Mouse (Mus musculus) midbrain, embryonic 16.5 days (tissue): ENCODE data around the gene Aqp1. TPM values are rescaled to one million over a fixed set of nuclear protein-coding genes. Genes with fewer than 3 reads are reported as not detected.

Experiments
- ATAC-seq: fragments of 200-750 bp; cut with Nextera tagmentation; 2 replicates; pipeline ENCODE4 v1.8.0; 2017; ENCODE audit warnings: moderate TSS enrichment
- H3K27ac ChIP-seq: fragments of 300-500 bp; sonication (generic); 2 replicates; pipeline ENCODE4 v1.5.1; 2014; ENCODE audit warnings: mild to moderate bottlenecking, low read length, mixed read lengths
- H3K27me3 ChIP-seq: fragments of 300-500 bp; sonication (generic); 2 replicates; pipeline ENCODE4 v1.6.1; 2014; ENCODE audit warnings: low read depth, low read length, mixed read lengths; ENCODE audit not compliant: control insufficient read depth, insufficient read depth
- H3K36me3 ChIP-seq: fragments of 300-500 bp; sonication (generic); 2 replicates; pipeline ENCODE4 v1.6.1; 2014; ENCODE audit warnings: mild to moderate bottlenecking, low read length, moderate library complexity, mixed read lengths; ENCODE audit not compliant: control insufficient read depth, insufficient read depth
- H3K4me1 ChIP-seq: fragments of 300-500 bp; sonication (generic); 2 replicates; pipeline ENCODE4 v1.6.1; 2014; ENCODE audit warnings: mild to moderate bottlenecking, low read length, mixed read lengths; ENCODE audit not compliant: control insufficient read depth, insufficient read depth
- H3K4me2 ChIP-seq: fragments of 300-500 bp; sonication (generic); 2 replicates; pipeline ENCODE4 v1.6.1; 2014; ENCODE audit warnings: mild to moderate bottlenecking, low read length, mixed read lengths
- H3K4me3 ChIP-seq: fragments of 300-500 bp; sonication (generic); 2 replicates; pipeline ENCODE4 v1.5.1; 2014; ENCODE audit warnings: low read depth, mild to moderate bottlenecking, low read length, moderate library complexity, mixed read lengths
- H3K9ac ChIP-seq: fragments of 300-500 bp; sonication (generic); 2 replicates; pipeline ENCODE4 v1.6.1; 2014; ENCODE audit warnings: low read depth, low read length, mixed read lengths
- H3K9me3 ChIP-seq: fragments of 300-500 bp; sonication (generic); replicated peaks from 2 replicates; pipeline ENCODE4 v1.6.1; 2014; ENCODE audit warnings: mild to moderate bottlenecking, low read length, mixed read lengths; ENCODE audit not compliant: control insufficient read depth, poor library complexity, severe bottlenecking
- WGBS: fragments of 180-500 bp; shearing (Covaris S2); extraction: QIAGEN DNeasy Blood & Tissue Kit; methylation state at CpG from one replicate; pipeline ENCODE4 v1.1.7; 2014; 5-methylcytosine and 5-hydroxymethylcytosine counted together
- polyA plus RNA-seq: library from polyadenylated mRNA; unstranded; fragments of >200 nt; fragmentation: Nextera tagmentation; extraction: Ambion mirVana; gene quantifications from 2 replicates; pipeline ENCODE4 v1.2.1, GENCODE M21; 2015

The Aqp1 gene
- 4.8 and 5.4 TPM in 2 replicates for polyA plus RNA-seq

DNA sequence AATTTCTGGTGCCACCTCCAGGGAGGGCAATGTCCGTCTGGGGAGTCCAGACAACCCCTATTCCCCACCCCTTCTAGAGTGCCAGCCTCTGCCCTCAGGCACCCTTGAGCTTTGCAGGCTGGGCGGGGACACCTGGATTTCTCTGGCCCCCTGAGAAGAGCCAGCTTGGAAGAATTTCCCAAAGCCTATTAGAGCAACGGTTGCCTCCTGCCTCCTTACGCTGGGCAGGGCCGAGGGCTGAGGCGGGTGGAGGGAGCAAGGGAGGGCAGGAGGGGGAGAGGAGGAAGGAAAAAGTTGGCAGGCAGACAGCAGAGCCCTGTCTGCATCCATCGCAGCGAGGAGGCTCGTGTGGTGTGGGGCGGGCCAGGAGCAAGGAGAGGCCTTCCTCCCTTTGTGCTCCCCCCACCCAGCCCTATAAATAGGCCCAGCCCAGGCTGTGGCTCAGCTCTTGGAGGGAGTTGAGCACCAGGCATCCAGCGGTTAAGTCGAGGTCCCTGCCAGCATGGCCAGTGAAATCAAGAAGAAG, at the start of gene Aqp1:
Gene Aqp1, plus strand, starts transcription at position 444 of the 526 bp plus-strand sequence.
- H3K9me3 ChIP-seq, result no peaks in the 10 kb centered on the region
- no peak within 1 kb of the TSS for H3K4me2 ChIP-seq
- no peak within 1 kb of the TSS for H3K4me3 ChIP-seq
- H3K27ac ChIP-seq, result no peak within 1 kb of the TSS
- no peak within 1 kb of the TSS for H3K9ac ChIP-seq
- H3K27me3 ChIP-seq, result no peaks in the 10 kb centered on the region
- 22% methylated on average over 10 of the region's 12 CpGs for WGBS
- H3K36me3 ChIP-seq, result no peaks in the 10 kb centered on the region
- H3K4me1 ChIP-seq, result peaks cover 7% of the 10 kb centered on the region
- ATAC-seq, result peak; percentile 70

DNA sequence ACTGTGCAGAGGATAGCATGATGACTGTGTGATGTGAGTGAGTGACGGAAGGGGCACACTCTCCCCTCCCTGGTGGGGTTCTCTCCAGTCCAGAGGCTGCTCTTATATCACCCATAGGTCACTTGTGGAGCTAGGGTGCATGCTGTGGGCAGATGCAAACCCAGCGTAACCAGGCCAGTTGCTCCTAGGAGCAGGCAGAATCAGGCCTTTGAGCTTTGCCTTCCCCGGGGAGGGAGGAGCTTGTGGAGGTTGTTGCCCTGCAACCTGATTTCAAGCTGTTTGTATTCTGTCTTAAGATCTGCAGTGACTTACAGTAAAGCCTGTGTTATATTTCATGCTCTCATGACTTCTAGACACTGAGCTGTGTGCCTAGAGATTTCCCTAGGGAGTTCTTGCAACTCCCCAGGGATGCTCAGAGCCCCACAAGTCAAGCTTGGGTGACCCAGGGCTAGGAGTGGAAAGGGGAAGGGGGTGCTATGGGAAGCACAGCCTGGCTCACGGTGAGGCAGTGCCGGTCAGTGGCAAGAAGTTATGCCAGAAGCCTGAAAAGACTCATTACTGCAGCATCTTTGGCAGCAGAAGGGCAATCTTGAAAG, 48.1 kb upstream of the Aqp1 start:
- Histone ChIP-seq H3K4me2 (no peak overlapping the region), H3K36me3 (no peaks in the 10 kb centered on the region), H3K27me3 (no peaks in the 10 kb centered on the region), H3K4me3 (no peak overlapping the region), H3K27ac (no peak overlapping the region), H3K4me1 (no peaks in the 10 kb centered on the region), H3K9me3 (no peaks in the 10 kb centered on the region; the same call in 1 of the 2 replicates), H3K9ac (no peak overlapping the region)
- 86% methylated on average over 5 of the region's 5 CpGs for WGBS
- no peak for ATAC-seq

DNA sequence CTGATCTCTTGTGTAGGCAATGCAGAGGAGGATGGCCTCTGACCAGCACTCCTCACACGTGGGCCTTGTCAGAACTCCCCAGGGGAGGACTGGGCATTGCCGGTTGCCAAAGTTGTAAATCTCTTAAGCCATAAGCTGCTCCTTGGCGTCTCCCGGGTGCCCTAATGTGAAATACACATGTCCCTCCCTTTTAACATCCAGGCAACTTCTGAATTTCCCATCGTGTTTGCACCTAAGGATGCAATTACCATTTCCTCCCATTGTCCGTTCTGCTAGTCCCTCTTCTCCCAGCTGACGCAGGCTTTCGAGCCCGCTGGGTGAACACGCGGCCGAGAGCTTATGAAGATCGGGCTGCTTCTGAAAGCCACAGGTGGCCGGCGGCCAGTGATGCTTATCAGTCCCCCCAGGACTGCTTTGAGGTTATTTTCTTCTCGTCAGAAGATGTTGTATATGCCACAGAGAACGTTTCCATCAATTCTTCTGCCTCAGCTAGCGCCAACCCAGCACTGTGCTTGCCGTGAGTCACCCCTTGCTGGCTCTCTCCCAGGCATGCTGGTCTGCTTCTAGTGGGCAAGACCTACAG, 41.6 kb upstream of the Aqp1 start:
- H3K4me2 ChIP-seq, result no peak overlapping the region
- H3K36me3 ChIP-seq, result peaks cover 9% of the 10 kb centered on the region
- no peak overlapping the region for H3K9ac ChIP-seq
- no peaks in the 10 kb centered on the region for H3K9me3 ChIP-seq
- WGBS, result 52% methylated on average over 19 of the region's 19 CpGs
- H3K4me1 ChIP-seq, result peaks cover 3% of the 10 kb centered on the region; the same call in 1 of the 2 replicates
- H3K27me3 ChIP-seq, result no peaks in the 10 kb centered on the region
- H3K27ac ChIP-seq, result no peak overlapping the region
- no peak overlapping the region for H3K4me3 ChIP-seq
- no peak for ATAC-seq

DNA sequence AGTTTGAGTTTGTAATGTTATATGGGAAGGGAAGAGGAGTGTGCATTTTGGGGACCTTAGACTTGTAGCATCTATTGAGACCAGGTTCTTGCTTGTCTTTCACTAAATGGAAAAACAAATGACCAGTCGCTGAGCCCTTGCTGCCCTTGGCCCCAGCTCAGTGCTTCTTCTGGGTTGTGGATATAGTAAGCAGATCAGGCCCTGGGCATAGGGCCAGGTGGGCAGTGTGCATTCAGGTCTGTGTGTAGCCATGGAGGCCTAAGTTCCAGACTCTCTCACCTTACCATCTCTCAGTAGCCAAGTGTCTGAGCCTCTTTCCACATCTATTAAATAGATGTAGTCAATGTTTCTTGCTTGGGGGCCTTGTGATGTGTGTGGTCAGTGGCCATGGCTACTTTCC, 40.9 kb upstream of the Aqp1 start:
- no peak for ATAC-seq
- Histone ChIP-seq H3K27ac (no peak overlapping the region), H3K27me3 (no peaks in the 10 kb centered on the region), H3K9me3 (no peaks in the 10 kb centered on the region), H3K36me3 (peaks cover 9% of the 10 kb centered on the region), H3K4me1 (peaks cover 3% of the 10 kb centered on the region; the same call in 1 of the 2 replicates), H3K4me3 (no peak overlapping the region), H3K4me2 (no peak overlapping the region), H3K9ac (no peak overlapping the region)
- WGBS, result 83% methylated on average over 1 of the region's 1 CpGs

DNA sequence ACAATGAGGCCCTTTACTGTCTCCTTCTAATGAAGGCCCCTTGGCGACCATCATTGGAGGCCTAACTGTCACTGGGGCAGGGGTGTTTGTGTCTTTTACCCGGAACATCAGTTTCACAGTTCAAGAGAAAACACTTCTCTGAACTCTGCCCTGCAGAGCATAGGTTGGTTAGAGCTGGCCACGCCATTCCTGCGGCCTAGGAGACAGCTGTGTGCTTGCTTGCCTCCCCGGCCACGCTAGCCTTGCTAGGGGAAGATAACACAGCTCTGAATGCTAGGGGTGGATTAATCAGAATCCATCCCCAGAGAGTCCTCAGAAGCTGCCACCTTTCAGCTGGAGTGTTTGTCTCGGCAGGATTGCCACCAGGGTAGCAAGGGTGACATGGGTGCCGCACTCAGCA, 36.8 kb upstream of the Aqp1 start:
- Histone ChIP-seq H3K4me2 (no peak overlapping the region), H3K27me3 (no peaks in the 10 kb centered on the region), H3K36me3 (peaks cover 12% of the 10 kb centered on the region), H3K9me3 (no peaks in the 10 kb centered on the region), H3K27ac (no peak overlapping the region), H3K4me1 (peaks cover 3% of the 10 kb centered on the region; the same call in 1 of the 2 replicates), H3K4me3 (no peak overlapping the region), H3K9ac (no peak overlapping the region)
- no peak for ATAC-seq
- WGBS, result 91% methylated on average over 8 of the region's 8 CpGs

DNA sequence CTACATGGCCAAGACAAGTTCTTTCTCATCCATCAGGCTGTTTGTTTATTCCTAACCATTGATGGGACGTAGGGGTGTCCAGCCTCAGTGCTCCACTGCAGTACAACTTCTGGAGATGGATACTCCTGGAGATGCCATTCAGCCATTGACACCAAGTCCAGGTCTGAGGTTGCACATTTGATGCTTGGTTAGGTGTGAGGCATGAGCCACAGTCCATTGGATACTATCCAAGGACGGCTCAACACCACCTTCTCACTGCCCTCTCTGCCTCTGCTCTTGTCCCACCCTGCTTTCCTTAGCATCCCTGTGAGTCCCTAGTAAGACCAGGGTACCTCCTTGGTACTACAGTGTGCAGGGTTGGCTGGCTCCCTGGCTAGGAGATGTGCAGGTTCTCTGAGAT, 36.3 kb upstream of the Aqp1 start:
- H3K27me3 ChIP-seq, result no peaks in the 10 kb centered on the region
- H3K9ac ChIP-seq, result no peak overlapping the region
- no peak overlapping the region for H3K4me3 ChIP-seq
- no peaks in the 10 kb centered on the region for H3K9me3 ChIP-seq
- WGBS, result 95% methylated on average over 2 of the region's 2 CpGs
- H3K27ac ChIP-seq, result no peak overlapping the region
- ATAC-seq, result no peak
- no peaks in the 10 kb centered on the region for H3K4me1 ChIP-seq
- H3K36me3 ChIP-seq, result peaks cover 12% of the 10 kb centered on the region
- H3K4me2 ChIP-seq, result no peak overlapping the region

DNA sequence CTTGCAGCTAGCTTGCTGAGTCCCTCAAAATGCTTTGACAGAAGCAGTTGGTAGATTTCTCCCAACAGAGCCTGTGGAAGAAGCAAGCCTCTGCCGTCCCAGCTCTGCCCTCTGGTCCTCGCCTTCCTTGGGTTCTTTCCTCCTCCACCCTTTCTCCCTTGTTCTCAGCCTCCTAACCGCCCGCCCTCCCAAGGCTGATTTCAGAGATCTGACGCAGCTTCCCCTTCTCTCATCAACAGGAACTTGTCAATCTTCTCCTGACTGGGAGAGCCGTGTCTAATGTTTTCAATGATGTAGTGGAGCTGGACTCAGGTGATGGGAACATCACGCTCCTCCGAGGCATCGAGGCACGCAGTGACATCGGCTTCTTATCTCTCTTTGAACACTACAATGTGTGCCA, 35.5 kb upstream of the Aqp1 start:
- Histone ChIP-seq H3K4me2 (no peak overlapping the region), H3K4me1 (no peaks in the 10 kb centered on the region), H3K4me3 (no peak overlapping the region), H3K27me3 (no peaks in the 10 kb centered on the region), H3K27ac (no peak overlapping the region), H3K9ac (no peak overlapping the region), H3K9me3 (no peaks in the 10 kb centered on the region), H3K36me3 (peaks cover 12% of the 10 kb centered on the region)
- no peak for ATAC-seq
- 90% methylated on average over 11 of the region's 11 CpGs for WGBS

DNA sequence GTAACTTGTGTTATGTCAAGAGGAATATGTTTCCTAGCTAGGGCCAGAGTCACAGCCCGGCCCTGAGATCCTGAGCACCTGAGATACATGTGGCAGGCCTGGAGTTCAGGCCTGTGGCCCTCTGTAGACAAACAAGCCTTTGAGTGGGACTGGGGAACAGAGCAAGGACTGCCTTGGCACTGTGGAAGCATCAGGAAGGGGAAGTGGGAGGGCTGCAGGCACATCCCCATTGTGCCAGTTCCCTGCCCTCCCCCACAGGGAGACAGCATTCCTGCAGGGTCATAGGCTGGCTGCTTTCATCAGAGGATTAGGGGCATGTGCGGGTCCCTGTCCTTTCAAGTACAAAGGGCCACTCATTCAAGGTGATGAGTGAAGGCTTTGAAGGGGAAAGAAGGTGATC, 26.1 kb upstream of the Aqp1 start:
- H3K36me3 ChIP-seq, result no peaks in the 10 kb centered on the region
- no peak overlapping the region for H3K4me2 ChIP-seq
- no peaks in the 10 kb centered on the region for H3K4me1 ChIP-seq
- no peaks in the 10 kb centered on the region for H3K9me3 ChIP-seq
- H3K27me3 ChIP-seq, result no peaks in the 10 kb centered on the region
- no peak overlapping the region for H3K4me3 ChIP-seq
- H3K27ac ChIP-seq, result no peak overlapping the region
- ATAC-seq, result no peak
- no peak overlapping the region for H3K9ac ChIP-seq
- WGBS, result 47% methylated on average over 2 of the region's 2 CpGs

DNA sequence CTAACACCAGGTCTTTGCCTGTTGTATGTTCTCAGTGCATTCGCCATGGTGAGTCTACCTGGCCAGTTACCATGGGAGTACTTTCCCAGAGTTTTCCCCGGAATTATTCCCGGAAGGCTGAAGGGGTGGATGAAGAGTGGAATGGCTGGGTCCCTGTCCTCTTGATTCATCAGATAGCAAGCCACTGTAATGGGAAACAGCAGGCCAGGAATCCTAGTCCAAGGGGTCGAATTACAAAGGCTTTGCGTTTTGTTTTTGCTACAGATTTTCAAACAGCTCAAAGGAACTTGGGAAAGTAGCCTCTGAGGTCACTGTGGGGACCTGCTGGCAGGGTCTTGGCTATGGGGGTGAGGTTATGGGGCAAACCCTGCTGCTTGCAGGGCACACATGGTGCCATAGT, 24.3 kb upstream of the Aqp1 start:
- H3K4me2 ChIP-seq, result no peak overlapping the region
- no peaks in the 10 kb centered on the region for H3K27me3 ChIP-seq
- ATAC-seq, result no peak
- 77% methylated on average over 5 of the region's 5 CpGs for WGBS
- no peak overlapping the region for H3K27ac ChIP-seq
- no peaks in the 10 kb centered on the region for H3K9me3 ChIP-seq
- no peaks in the 10 kb centered on the region for H3K4me1 ChIP-seq
- no peak overlapping the region for H3K4me3 ChIP-seq
- H3K36me3 ChIP-seq, result no peaks in the 10 kb centered on the region
- H3K9ac ChIP-seq, result no peak overlapping the region
